Mouse (Mus musculus): ENCODE measurements around the gene C130026I21Rik. TPM values are rescaled to one million over a fixed set of nuclear protein-coding genes. Genes with fewer than 3 reads are reported as not detected.

The C130026I21Rik gene
- polyA plus RNA-seq, 1 experiment from 2014 or later: not detected

- Histone ChIP-seq H3K9me3 (ENCODE audit: control insufficient read depth, low read length) (no peaks in the 10 kb centered on the region), H3K4me3 (ENCODE audit: low read depth, low read length) (no peak overlapping the region), H3K4me2 (ENCODE audit: low read depth) (no peak overlapping the region), H3K36me3 (ENCODE audit: control insufficient read depth, insufficient read depth, low read length) (no peaks in the 10 kb centered on the region), H3K27me3 (ENCODE audit: control insufficient read depth, insufficient read depth, low read length) (no peaks in the 10 kb centered on the region), H3K9ac (ENCODE audit: low read length) (no peak overlapping the region), H3K27ac (ENCODE audit: low read depth, low read length) (no peak overlapping the region), H3K4me1 (ENCODE audit: control insufficient read depth, insufficient read depth, low read length) (no peaks in the 10 kb centered on the region)
- no peak for ATAC-seq (ENCODE audit: insufficient read depth, low FRiP score, low TSS enrichment)
- 63% methylated on average over 2 of the region's 2 CpGs for WGBS
- no peak for DNase-seq (ENCODE audit: low spot score)
These were observed 323.0 kb downstream of the C130026I21Rik start for GRCm38 (mm10) chr1:84947390-84947789.

- DNase-seq (ENCODE audit: low spot score) (no peak), ATAC-seq (ENCODE audit: insufficient read depth, low FRiP score, low TSS enrichment) (no peak)
- WGBS: 86% methylated on average over 3 of the region's 3 CpGs
- Histone ChIP-seq H3K4me2 (ENCODE audit: low read depth) (no peak overlapping the region), H3K9ac (ENCODE audit: low read length) (no peak overlapping the region), H3K27me3 (ENCODE audit: control insufficient read depth, insufficient read depth, low read length) (no peaks in the 10 kb centered on the region), H3K9me3 (ENCODE audit: control insufficient read depth, low read length) (no peaks in the 10 kb centered on the region), H3K36me3 (ENCODE audit: control insufficient read depth, insufficient read depth, low read length) (no peaks in the 10 kb centered on the region), H3K4me3 (ENCODE audit: low read depth, low read length) (no peak overlapping the region), H3K27ac (ENCODE audit: low read depth, low read length) (no peak overlapping the region), H3K4me1 (ENCODE audit: control insufficient read depth, insufficient read depth, low read length) (no peaks in the 10 kb centered on the region)
These were observed 324.4 kb downstream of the C130026I21Rik start for GRCm38 (mm10) chr1:84945950-84946349.

GRCm38 (mm10) chr1:84943549-84943948 lies 326.8 kb downstream of the C130026I21Rik start:
- DNase-seq (ENCODE audit: low spot score) (no peak), ATAC-seq (ENCODE audit: insufficient read depth, low FRiP score, low TSS enrichment) (no peak)
- Histone ChIP-seq H3K9me3 (ENCODE audit: control insufficient read depth, low read length) (no peaks in the 10 kb centered on the region), H3K36me3 (ENCODE audit: control insufficient read depth, insufficient read depth, low read length) (no peaks in the 10 kb centered on the region), H3K27me3 (ENCODE audit: control insufficient read depth, insufficient read depth, low read length) (no peaks in the 10 kb centered on the region), H3K4me3 (ENCODE audit: low read depth, low read length) (no peak overlapping the region), H3K4me1 (ENCODE audit: control insufficient read depth, insufficient read depth, low read length) (no peaks in the 10 kb centered on the region), H3K27ac (ENCODE audit: low read depth, low read length) (no peak overlapping the region), H3K4me2 (ENCODE audit: low read depth) (no peak overlapping the region), H3K9ac (ENCODE audit: low read length) (no peak overlapping the region)
- WGBS: 89% methylated on average over 4 of the region's 4 CpGs

Small RNAs within 50 kb of the gene (microRNA-seq; reads per million reads assigned to microRNA genes)
- not detected for gene Gm27907

Other genes with a start within 250 kb of the C130026I21Rik start
- gene Gm10553, start 170.4 kb downstream of the C130026I21Rik start, polyA plus RNA-seq (2014; fragmentation: Nextera tagmentation; extraction: Ambion mirVana): not detected in 2 replicates
- not detected in 2 replicates for gene A530032D15Rik, start 160.7 kb downstream of the C130026I21Rik start, polyA plus RNA-seq (2014; fragmentation: Nextera tagmentation; extraction: Ambion mirVana)

All from neural tube, embryonic 11.5 days (tissue).